Mouse (Mus musculus) forebrain, embryonic 11.5 days (tissue): ENCODE measurements at regions not wholly inside any gene's neighbourhood (a gene's known extent, or its start where the extent isn't known, plus 50 kb on each side); places are given as distances from the start of the nearest gene placed in this dataset.
"Not testable (repeated sequence)": the region's sequence is repeated elsewhere in the genome, so short reads cannot be mapped to it uniquely, and the experiment has no call there.

Experiments
- ATAC-seq: fragments of 200-750 bp; cut with Nextera tagmentation; replicated peaks from 2 replicates; pipeline ENCODE4 v1.8.0; 2017; ENCODE audit warnings: moderate TSS enrichment; ENCODE audit not compliant: low FRiP score
- DNase-seq: peaks from one replicate; pipeline ENCODE4 v3.0.0-alpha.2; 2017; ENCODE audit warnings: low spot score
- H3K27ac ChIP-seq: fragments of 300-500 bp; sonication (generic); 2 replicates; pipeline ENCODE4 v1.5.1; 2014; ENCODE audit warnings: low read depth, low read length
- H3K27me3 ChIP-seq: fragments of 300-500 bp; sonication (generic); 2 replicates; pipeline ENCODE4 v1.6.1; 2014; ENCODE audit warnings: mild to moderate bottlenecking, low read length, mixed read lengths; ENCODE audit not compliant: control insufficient read depth, insufficient read depth
- H3K36me3 ChIP-seq: fragments of 300-500 bp; sonication (generic); 2 replicates; pipeline ENCODE4 v1.6.1; 2014; ENCODE audit warnings: mild to moderate bottlenecking, low read length, moderate library complexity, mixed read lengths; ENCODE audit not compliant: control insufficient read depth, insufficient read depth
- H3K4me1 ChIP-seq: fragments of 300-500 bp; sonication (generic); replicated peaks from 2 replicates; pipeline ENCODE4 v1.6.1; 2014; ENCODE audit warnings: low read length, mixed read lengths; ENCODE audit not compliant: control insufficient read depth, insufficient read depth
- H3K4me2 ChIP-seq: fragments of 300-500 bp; sonication (generic); 2 replicates; pipeline ENCODE4 v1.6.1; 2014; ENCODE audit warnings: low read depth, mild to moderate bottlenecking, low read length, moderate library complexity, mixed read lengths; ENCODE audit not compliant: severe bottlenecking
- H3K4me3 ChIP-seq: fragments of 300-500 bp; sonication (generic); 2 replicates; pipeline ENCODE4 v1.5.1; 2014; ENCODE audit warnings: low read depth, low read length
- H3K9ac ChIP-seq: fragments of 300-500 bp; sonication (generic); 2 replicates; pipeline ENCODE4 v1.6.1; 2014; ENCODE audit warnings: low read length
- H3K9me3 ChIP-seq: fragments of 300-500 bp; sonication (generic); 2 replicates; pipeline ENCODE4 v1.6.1; 2016; ENCODE audit warnings: low read length, mixed read lengths; ENCODE audit not compliant: control insufficient read depth
- WGBS: fragments of 180-500 bp; shearing (Covaris S2); extraction: QIAGEN DNeasy Blood & Tissue Kit; methylation state at CpG from one replicate; pipeline ENCODE4 v1.1.7; 2014; 5-methylcytosine and 5-hydroxymethylcytosine counted together

DNA sequence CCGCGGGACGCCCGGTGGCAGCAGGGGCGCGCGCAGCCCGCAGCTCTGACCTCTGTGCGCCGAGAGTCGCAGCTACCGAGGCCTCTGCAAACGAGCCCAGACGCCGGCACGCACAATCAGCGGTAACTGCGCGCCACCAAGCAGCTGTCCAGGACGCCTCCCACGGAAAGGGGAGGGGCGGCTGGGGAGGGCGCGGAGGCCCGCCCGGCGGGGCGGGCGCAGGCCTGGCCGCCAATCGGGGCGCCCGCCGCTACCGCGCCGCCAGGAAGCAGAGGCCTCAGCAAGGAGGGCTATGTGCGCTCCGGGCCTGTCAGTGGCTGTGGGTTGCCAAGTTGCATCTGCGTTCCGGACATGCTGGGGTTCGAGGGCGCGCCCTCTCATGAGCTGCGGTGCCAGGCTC, 613.3 kb upstream of the Ywhaq start:
- H3K36me3 ChIP-seq, ATAC-seq, H3K27ac ChIP-seq, H3K4me1 ChIP-seq, H3K4me3 ChIP-seq, H3K27me3 ChIP-seq, H3K9me3 ChIP-seq, H3K4me2 ChIP-seq, H3K9ac ChIP-seq: not testable (repeated sequence)
- 7% methylated on average over 33 of the region's 45 CpGs for WGBS
- peak; percentile 43 for DNase-seq

DNA sequence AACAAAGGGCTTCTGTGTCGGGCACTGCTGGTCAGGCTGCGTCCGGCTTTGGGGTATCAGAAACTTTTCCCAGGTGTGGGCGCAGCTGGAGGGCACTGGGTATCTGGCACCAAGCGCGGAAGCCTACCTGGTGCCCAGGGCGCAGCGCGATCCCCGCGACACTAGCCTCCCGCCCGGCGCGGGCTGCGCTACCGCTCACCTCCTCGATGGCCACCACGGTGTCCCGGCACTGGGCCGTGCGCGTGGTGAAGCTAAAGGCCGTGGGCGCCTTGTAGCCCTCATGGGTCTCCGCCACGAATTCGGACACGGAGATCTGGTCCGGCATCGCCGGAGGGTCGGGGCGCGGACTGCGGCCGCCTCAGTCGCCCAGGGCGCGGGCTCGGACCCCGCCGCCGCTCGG, 612.8 kb upstream of the Ywhaq start:
- H3K4me3 ChIP-seq, H3K27ac ChIP-seq, H3K4me1 ChIP-seq, ATAC-seq, H3K9me3 ChIP-seq, H3K27me3 ChIP-seq, H3K9ac ChIP-seq, H3K36me3 ChIP-seq, H3K4me2 ChIP-seq: not testable (repeated sequence)
- 11% methylated on average over 34 of the region's 45 CpGs for WGBS
- peak; percentile 34 for DNase-seq
